Mouse (Mus musculus): ENCODE measurements around the gene Hist1h2ah.

Gene Hist1h2ah

GRCm38 (mm10) chr13:22015479-22016450 is 19.6 kb downstream of the Hist1h2ah start:
- in situ Hi-C loops (cut with MboI, MseI) = no loop called here

- in situ Hi-C loops (cut with MboI, MseI) = no loop called here
These were observed 20.9 kb downstream of the Hist1h2ah start for GRCm38 (mm10) chr13:22014411-22014845.

- in situ Hi-C loops (cut with MboI, MseI) = no loop called here
These were observed 21.7 kb downstream of the Hist1h2ah start for GRCm38 (mm10) chr13:22013716-22014115.

GRCm38 (mm10) chr13:22009642-22010041 is 25.7 kb downstream of the Hist1h2ah start, which contains the start of gene Prss16:
Gene Prss16, minus strand, starts transcription at chr13:22009742.
- in situ Hi-C loops (cut with MboI, MseI) = no loop called here

GRCm38 (mm10) chr13:22008707-22009106 is 26.7 kb downstream of the Hist1h2ah start:
- in situ Hi-C loops (cut with MboI, MseI) = no loop called here

- in situ Hi-C loops (cut with MboI, MseI) = no loop called here
These were observed 27.5 kb downstream of the Hist1h2ah start for GRCm38 (mm10) chr13:22007872-22008271.

- in situ Hi-C loops (cut with MboI, MseI) = no loop called here
These were observed 28.3 kb downstream of the Hist1h2ah start for GRCm38 (mm10) chr13:22007121-22007510.

GRCm38 (mm10) chr13:22006334-22007120 is 28.8 kb downstream of the Hist1h2ah start:
- in situ Hi-C loops (cut with MboI, MseI) = no loop called here

- in situ Hi-C loops (cut with MboI, MseI) = no loop called here
These were observed 29.6 kb downstream of the Hist1h2ah start for GRCm38 (mm10) chr13:22005605-22006333.

GRCm38 (mm10) chr13:22001823-22002222 is 33.5 kb downstream of the Hist1h2ah start:
- in situ Hi-C loops (cut with MboI, MseI) = loop anchor here (5.0 kb wide), 1 partner anchor 1910 kb away; the partner anchor contains the start of gene Elmo1

- in situ Hi-C loops (cut with MboI, MseI) = loop anchor here (5.0 kb wide), 1 partner anchor 1909 kb away; the partner anchor contains the start of gene Elmo1
These were observed 34.0 kb downstream of the Hist1h2ah start for GRCm38 (mm10) chr13:22001346-22001745.

- in situ Hi-C loops (cut with MboI, MseI) = no loop called here
These were observed 36.2 kb downstream of the Hist1h2ah start for GRCm38 (mm10) chr13:21999147-21999546.

GRCm38 (mm10) chr13:21998412-21998811 is 37.0 kb downstream of the Hist1h2ah start:
- in situ Hi-C loops (cut with MboI, MseI) = no loop called here

GRCm38 (mm10) chr13:21997821-21998220 is 37.5 kb downstream of the Hist1h2ah start:
- in situ Hi-C loops (cut with MboI, MseI) = no loop called here

- in situ Hi-C loops (cut with MboI, MseI) = no loop called here
These were observed 38.1 kb downstream of the Hist1h2ah start for GRCm38 (mm10) chr13:21997201-21997820.

- in situ Hi-C loops (cut with MboI, MseI) = no loop called here
These were observed 38.6 kb downstream of the Hist1h2ah start for GRCm38 (mm10) chr13:21996840-21997185.

GRCm38 (mm10) chr13:21996101-21996839 is 39.1 kb downstream of the Hist1h2ah start:
- in situ Hi-C loops (cut with MboI, MseI) = no loop called here

GRCm38 (mm10) chr13:21995331-21995914 is 39.9 kb downstream of the Hist1h2ah start:
- in situ Hi-C loops (cut with MboI, MseI) = no loop called here

GRCm38 (mm10) chr13:21994896-21995295 is 40.5 kb downstream of the Hist1h2ah start:
- in situ Hi-C loops (cut with MboI, MseI) = no loop called here

Measured in T-helper 1 cell (primary cell).